Mouse (Mus musculus): ENCODE results near the gene E2f3.

The E2f3 gene

DNA sequence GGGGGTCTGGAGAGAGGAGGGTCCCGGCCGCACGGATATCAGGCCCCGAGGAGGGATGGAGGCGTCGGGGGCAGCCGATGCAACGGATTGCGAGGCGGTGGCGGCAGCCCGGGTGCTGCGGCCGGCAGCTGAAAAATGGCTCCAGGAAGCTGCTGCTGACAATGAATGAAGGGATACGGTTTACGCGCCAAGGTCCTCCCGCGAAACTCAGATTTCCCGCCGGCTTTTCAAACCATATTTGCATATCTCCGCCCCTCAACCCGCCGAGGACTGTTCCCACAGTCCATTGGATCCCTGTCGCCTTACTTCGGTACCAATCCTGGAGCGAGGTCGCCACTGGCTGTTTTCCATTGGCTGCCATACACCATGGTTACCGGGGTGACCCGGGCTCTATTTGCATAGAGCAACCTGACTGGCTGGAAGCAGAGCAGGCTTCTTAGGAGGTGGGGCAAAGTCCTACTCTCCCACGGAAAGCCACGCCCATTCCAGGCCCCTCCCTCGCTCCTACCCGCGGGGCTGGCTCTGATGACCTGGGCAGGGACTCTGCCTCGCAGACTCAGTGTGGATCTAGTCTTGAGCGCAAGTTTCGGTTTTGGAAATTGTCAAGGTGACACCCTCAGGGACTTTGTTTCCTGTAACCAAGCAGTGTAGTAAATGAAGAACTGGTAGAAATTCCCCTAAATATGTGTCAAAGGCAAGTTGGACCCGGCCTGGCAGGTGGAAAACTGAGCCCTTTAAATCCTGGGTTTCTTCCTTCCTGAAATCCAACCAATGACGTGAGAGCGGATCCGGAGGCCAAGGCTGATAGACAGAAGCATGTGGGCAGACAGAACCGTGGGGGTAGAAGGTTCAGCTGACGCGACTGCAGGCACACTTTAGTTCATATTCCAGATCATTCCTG, at the start of gene E2f3:
TSS of gene E2f3 (minus strand) at position 209 of the 901 bp plus-strand sequence.
- peak; percentile 99 for DNase-seq (ENCODE audit: low read depth, low spot score)

DNA sequence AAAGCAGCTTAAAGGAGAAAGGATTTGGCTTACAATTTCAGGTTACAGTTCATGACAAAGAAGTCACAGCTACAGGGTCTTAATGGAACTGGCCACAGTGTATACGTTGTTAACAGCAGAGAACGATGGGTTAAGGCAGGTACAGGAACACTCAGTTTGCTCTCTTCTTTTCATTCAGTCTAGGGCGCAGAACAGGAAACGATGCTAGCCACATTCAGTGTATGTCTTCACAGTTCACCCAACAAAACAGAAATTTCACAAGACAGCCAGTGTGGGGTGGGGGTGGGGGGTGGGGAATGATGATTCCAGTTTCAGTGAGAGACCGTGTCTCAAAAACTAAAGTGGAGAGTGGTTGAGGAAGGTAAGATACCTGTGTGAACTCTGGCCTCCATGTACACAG, 48.7 kb upstream of the E2f3 start:
- no peak for DNase-seq (ENCODE audit: low read depth, low spot score)

DNA sequence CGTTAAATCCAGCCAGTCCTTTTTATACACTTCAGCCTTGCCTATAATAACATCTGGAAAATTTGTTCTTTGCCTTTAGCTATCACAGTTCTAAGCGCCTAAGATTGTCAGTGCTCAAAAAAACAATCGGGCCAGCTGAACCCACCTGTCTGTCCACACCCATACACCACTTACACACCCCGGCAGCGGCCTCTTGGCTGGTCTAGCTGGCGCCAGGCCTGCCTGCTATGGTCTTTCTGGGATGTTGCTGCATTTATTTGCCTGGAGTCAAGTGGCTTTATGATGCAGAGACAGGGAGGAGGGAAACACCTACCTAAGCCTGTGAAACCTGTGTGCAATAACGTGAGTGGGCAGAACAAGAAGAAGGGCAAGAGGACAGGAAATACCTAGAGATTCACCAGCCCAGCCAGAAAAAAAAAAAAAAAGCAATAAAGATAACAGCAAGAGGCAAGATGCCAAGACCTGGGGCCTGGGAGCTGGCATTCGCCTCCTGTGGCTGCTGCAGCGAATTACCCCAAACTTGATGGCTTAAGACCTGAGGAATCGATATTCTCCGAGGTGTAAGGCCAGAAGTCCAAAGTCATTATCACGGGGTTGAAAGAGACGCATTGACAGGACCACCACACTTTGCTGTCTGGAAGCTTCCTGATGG, 45.9 kb upstream of the E2f3 start:
- no peak for DNase-seq (ENCODE audit: low read depth, low spot score)

DNA sequence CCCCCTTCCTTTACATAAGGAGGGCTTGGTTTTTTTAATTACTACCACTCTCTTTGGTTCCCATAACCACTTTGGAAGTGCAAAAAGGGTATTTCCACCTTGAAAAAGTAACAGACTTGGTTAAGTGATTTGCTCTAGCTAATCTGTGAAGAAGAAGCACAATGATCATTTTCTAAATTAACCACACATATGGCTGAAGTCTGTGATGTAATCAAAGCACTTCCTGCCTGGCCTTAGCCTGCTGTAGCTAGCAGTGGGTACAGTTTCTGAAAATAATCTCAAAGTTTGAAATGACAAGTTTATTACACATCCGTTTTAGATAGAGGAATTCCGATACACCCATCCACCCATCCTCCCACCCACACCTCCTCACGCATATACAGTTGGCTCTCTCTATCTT, 42.0 kb upstream of the E2f3 start:
- DNase-seq (ENCODE audit: low read depth, low spot score), result no peak

DNA sequence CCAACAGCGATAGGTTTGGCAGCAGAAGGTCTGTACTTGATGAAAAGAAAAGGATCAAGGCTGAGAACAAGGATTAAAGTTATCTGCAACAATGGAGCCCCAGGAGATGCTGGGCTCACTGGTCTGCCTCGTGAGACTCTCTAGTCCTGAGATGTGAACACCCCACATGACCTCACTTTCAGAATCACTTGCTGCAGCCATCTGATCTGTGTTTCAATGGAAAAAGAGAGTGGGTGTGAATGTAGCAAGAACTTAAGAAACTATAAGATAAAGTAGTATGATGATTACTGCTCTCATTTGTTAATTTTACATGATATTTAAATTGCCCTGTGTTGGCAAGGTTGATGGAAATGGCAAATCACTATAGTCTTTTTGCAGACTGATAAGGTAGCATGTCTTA, 36.6 kb upstream of the E2f3 start:
- DNase-seq (ENCODE audit: low read depth, low spot score), result no peak

DNA sequence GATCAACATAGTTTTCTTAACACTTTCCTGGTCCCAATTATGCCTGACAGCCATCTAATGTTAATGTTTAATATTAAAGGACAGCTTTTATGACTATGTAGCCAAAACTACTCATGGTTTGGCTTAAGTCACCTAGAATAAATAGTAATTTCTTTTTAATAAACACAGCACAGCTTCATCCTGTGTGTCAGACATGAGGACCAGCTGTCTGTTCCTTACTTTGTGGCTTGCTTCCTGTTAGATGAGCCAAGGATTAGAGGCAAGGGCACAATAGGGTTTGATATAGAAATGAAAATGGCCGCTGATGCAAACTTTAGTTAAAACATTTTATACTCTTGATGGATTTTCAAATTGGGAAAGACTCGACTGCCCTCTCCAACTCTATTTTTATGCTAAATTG, 32.7 kb upstream of the E2f3 start:
- no peak for DNase-seq (ENCODE audit: low read depth, low spot score)

DNA sequence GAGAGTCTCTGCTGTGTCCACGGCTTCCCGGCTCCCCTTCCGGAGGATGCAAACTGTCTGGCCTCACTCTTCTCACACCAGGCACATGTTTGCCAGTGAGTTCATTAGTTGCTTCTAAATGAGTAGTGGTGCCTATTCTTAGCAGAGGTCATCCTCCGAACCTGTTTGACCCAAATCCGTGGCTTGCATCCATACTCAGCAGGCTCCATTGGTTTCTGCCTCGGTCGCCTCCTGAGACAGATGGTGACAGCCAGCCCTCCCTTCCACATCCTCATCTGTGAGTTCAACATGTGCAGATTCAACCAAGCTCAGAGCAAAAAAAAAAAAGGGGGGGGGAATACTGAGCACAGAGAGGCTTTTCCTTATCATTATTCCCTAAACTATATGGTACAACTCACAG, 31.7 kb upstream of the E2f3 start:
- no peak for DNase-seq (ENCODE audit: low read depth, low spot score)

DNA sequence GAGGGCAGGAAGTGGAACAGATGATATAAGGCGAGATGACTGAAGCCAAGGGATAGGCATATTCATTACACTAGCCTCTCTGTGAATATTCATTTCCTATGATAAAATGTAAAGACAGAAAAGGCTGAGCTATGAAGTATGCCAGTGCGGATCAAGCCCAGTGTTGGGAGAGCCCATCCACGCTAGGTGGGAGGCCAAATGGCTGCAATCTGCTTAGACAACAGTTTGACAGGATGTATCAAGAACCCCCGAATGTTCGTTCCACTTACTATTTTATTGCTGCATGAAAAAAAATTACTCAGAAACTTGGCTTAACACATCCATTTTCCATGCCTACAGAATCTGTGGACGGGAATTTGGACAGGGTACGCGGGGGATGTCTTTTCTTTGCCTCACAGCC, 28.7 kb upstream of the E2f3 start:
- no peak for DNase-seq (ENCODE audit: low read depth, low spot score)

DNA sequence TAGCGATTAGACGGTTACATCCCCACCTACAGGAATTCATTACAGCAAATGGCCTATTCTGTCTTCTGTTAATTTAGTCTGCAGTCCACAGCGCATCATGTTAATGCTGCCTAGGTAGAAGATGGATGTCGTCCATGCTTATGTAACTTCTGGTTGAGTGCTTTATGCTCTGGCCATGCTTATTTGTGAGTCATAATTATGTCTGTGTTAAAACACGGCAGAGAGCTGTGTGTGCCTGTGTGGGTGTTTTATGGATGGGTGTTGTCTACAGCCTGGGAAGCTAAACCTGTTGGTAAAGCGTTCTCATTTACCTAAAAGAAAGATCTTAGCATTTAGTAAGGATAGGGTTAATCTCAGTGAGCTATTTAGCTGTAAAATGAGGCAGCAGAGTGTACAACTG, 26.4 kb upstream of the E2f3 start:
- no peak for DNase-seq (ENCODE audit: low read depth, low spot score)

DNA sequence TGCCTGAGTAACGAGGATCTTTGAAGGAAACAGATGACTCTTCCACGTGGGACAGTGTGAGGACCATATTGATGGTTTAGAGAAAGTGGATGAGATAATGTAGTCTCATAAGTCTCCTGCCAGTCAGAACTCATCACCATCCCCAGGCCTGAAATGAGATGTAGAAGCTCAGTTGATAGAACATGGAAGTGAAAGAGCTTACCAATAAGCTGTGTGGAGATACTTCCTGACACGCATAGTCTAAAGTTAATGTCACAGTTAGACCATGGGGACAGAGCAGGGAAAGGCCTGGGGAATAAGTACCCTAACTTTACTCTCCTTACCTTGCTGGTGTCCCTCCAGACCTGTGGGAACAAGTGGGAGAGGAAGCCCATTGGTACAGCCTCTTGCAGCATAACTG, 22.9 kb upstream of the E2f3 start:
- DNase-seq (ENCODE audit: low read depth, low spot score), result no peak

DNA sequence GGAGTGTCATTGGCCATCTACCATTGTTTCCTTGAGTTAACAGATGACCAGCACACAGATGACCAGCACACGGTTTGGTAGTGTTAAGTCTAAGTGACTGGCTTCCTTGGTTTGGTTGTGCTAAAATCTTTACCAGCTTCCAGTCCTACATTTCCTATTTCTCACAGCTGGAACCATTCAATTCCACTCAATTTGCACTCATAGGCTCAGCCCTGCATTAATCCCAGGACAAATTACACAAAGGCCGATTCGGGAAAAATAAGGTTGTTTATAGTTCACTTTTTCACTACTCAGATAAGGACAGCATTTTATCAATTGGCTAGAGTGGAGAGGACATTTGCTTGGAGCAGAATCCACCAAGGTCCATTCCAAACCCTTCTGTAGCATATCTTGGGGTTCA, 19.6 kb upstream of the E2f3 start:
- no peak for DNase-seq (ENCODE audit: low read depth, low spot score)

DNA sequence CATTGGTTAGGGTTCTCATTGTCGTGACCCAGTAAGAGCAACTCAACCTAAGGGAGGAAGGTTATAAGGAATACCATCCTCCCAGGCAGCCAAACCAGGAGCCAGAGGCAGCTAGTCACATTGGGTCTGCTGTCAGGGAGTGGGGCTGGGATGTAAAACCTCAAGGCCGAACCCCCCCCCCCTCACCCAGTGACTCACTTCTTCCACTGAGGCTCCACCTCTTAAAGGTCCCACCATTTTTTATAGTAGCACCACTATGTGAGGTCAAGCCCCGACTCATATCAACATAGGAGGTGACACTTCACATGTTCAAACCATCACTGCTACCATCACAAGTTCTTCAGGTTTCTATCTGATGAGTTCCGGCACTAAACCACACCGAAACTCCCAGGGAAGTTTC, 19.0 kb upstream of the E2f3 start:
- DNase-seq (ENCODE audit: low read depth, low spot score), result no peak

DNA sequence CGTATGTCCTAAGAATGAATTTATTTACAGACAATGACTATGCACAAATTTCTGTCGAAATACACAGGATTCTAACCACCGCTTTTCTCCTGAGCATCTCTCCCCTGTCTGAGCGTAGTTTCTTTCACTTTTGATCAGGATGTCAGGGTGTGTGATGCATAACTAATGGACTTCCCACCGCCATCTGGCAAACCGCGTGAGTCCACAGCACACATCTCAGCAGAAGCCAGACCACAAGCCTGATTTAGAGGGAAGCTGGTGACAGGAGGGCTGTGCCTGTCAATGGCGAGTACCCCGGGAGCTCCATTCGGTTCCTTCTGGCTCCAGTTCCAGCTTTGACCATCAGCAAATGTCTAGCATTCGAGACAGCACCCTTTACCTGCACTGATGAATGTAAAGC, 17.3 kb upstream of the E2f3 start:
- DNase-seq (ENCODE audit: low read depth, low spot score), result no peak

DNA sequence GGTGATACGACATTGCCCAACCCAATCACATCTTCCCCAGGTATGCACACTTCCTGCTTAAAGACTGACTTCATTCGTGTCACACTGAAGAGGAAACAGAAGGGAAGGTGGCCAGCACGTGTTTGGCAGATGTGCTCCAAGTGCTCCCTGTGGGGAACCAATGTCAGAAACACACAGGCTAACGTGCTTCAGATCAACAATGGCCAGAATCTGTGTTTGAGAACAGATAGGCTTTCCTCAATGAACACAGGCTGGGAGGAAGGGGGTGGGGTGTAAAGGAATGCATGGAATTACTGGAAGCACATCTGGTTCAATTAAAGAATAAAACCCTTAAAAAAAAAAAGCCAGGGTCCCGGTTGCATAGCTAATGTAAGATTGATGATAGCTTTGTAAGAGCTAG, 15.2 kb upstream of the E2f3 start:
- DNase-seq (ENCODE audit: low read depth, low spot score), result no peak

DNA sequence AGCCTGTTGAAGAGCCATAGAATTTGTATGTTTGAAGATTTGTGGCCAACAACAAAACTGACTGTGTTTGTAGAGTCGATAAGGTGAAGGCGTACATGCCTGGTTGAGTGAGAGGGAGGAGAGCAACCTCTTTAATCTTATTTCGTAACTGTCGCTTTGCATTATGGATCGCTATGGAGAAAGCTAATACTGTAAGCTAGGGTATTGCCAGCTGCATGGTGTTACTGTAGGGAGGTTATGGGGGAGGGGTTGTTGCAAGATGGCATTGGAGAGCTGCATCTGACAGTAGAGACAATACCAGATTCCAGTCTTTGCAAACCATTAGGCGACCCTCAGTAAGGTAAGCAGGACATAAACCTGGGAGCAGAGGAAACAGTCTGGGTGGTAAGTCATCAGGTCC, 2.1 kb upstream of the E2f3 start:
- no peak for DNase-seq (ENCODE audit: low read depth, low spot score)

DNA sequence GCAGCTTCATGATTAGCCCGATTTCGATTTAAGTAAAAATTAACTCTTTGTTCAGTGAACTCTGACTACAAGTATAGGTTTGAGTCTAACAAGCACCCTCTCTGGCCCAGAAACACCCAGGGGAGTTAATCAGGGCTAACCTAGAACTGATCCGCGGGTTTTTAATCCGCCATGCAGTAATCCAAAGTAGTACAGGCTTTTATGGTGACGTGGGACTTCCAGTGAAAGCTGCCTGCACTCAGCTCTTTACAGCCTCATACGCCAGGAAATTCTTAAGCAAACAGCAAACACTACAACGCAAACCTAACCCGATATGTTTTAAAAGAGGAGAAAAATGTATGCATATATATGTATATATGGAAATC, 875 bp upstream of the E2f3 start:
- DNase-seq (ENCODE audit: low read depth, low spot score), result no peak

DNA sequence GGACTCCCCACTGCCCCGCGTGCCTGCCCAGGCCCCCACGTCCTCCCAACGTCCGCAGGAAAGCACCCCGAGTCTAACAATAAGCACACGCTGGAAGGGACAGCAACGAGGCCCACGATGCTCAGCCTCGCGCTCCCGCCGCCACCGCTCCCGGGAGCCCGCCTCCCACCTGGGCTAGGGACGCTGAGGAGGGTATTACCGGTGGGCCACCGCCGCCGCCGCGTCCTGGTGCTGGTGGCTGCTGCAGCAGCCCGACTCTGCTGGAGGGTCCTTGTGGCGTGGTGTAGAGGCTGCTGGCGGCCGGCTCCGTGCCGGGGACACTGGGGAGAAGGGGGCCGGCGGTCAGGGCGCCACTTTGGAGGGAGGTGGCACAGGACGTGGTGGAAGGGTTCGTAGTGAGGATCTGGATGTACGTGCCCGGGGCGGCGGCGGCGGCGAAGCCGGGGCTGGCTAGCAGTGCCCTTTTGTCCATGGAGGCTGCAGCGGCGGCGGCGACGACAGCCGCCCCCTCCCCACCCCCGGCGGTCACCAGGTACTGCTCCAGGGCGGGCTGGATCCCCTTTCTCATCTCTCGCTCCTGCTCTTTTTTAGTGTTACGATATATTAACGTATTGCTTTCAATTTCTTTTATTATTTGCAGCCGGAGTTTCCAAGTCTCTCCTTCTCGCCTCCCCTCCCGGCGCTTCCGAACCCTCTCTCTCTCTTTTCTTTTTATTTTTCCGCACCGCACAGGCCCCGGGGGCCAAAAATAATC, 585 bp downstream of the E2f3 start:
- DNase-seq (ENCODE audit: low read depth, low spot score), result no peak

DNA sequence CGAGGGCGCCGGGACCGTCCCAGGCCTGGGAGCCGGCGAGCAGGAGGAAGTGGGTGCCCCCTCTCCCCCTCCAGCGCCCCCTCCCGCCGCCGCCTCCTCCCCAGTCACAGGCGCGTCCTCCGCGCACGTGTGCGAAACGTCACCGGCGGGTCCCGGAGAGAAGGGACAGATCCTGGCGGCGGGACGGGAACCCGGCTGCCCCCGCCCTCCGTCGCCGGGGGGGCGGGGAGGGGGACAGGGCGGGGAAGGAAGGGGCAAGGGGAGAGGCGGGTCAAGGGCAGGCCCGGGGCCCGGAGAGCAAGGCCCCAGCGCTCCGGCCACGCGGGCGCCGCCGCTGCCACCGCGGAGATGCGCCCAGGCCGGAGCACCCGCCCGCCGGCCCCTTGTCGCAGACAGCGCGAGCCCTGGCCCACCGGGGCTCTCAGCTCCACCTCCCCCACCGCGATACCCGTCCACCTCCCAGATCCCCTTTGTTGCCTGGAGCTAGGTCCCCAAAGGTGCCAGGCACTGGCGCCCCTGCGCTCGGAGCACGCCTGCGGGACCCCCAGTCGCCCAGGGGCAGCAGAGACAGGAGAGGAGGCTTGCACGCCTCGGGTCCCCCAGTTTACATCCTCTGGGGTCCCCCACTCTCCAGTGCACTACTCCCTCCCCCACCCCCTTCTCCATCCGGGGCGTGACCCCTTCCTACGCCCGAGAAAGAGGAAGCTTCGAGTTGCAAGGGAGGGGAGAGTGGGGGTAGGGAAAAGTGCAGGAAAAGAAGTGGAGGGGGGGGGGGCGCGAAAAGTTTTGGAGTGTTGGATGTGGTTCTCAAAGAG, 1.4 kb downstream of the E2f3 start:
- peak; percentile 74 for DNase-seq (ENCODE audit: low read depth, low spot score)

DNA sequence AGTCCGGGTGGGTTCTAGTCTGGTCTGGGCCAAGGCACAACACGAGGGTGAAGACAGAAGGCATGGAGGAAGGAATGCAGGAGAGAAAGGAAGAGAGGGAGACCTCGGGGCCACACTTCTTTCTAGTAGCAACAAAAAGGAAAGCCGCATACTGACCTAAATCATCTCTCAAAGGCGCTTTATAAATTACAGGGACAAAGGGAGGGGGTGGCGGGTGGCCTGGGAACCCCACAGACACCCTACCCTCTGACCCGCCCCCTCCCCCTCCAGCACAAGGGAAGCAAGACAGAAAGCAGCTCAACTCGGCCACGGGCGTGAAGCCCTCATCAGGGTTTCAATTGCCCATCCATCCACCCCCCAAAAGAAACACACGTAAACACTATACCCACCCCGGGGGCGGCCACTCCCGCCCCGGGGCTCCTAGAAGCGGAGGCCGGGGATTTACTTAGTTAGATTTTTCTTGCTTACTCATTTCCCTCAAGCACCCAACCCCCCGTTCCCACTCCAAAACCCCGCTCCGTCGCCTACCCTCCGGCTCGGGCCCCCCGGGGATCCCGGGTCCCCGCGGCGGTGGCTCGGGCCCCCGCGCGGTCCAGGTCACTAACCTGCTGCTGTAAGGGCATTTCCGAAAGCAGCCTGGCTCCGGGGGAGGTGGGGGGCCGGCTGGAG, 2.2 kb downstream of the E2f3 start:
- DNase-seq (ENCODE audit: low read depth, low spot score), result peak; percentile 33

DNA sequence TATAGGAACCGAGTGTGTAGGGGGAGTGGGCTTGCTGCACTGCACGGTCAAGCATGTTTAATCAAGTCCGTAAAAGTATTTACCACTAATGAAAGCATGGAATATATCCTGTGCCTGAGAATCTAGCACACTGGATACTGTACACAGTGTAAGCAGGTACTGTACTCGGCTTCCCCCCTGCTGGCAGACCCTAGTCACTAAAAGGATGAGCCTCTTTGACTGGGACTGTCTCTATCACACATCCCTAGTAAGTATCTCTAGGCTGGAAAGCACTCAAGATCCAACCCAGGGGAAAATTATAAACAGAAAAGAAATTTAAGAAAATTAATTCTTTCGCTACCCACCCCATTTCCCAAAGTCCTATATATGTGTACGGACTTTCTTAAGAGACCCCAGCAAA, 2.8 kb downstream of the E2f3 start:
- DNase-seq (ENCODE audit: low read depth, low spot score), result peak; percentile 69

DNA sequence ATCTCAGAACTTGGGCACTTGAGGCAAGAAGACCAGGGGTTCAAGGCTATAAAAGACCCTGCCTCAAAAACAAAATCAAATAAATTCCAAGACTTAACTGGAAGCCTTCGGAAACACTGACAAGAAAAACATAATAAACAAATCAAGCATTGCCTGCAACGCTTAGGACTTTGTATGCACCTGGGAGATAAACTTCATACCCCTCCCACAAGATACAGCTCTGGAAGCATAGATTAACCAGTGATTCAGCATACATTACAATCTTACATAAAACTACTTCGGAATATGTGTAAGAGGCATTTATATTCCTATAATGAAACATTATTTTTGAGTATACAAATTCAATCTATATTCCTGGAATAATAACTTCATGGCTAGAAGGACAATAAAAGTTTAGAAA, 3.5 kb downstream of the E2f3 start:
- no peak for DNase-seq (ENCODE audit: low read depth, low spot score)
